Mouse (Mus musculus) kidney, postnatal 0 days (tissue): ENCODE data around the gene Arhgap9. TPM values are rescaled to one million over a fixed set of nuclear protein-coding genes. Genes with fewer than 3 reads are reported as not detected.
A peak's percentile ranks its signal among the peaks of the same experiment; 100 is the strongest.

ENCODE experiments used
- ATAC-seq: fragments of 200-750 bp; cut with Nextera tagmentation; replicated peaks from 2 replicates; pipeline ENCODE4 v1.8.0; 2017; ENCODE audit warnings: low read depth, moderate number of reproducible peaks, moderate TSS enrichment, moderate library complexity; ENCODE audit not compliant: low FRiP score
- DNase-seq: peaks from one replicate; pipeline ENCODE4 v3.0.0-alpha.2; 2016; ENCODE audit warnings: low spot score
- H3K27ac ChIP-seq: fragments of 300-500 bp; sonication (generic); 2 replicates; pipeline ENCODE4 v1.5.1; 2014; ENCODE audit warnings: mild to moderate bottlenecking
- H3K27me3 ChIP-seq: fragments of 300-500 bp; sonication (generic); 2 replicates; pipeline ENCODE4 v1.6.1; 2014; ENCODE audit warnings: low read length, mixed read lengths; ENCODE audit not compliant: insufficient read depth
- H3K36me3 ChIP-seq: fragments of 300-500 bp; sonication (generic); 2 replicates; pipeline ENCODE4 v1.6.1; 2014; ENCODE audit warnings: low read length, mixed read lengths; ENCODE audit not compliant: insufficient read depth
- H3K4me1 ChIP-seq: fragments of 300-500 bp; sonication (generic); replicated peaks from 2 replicates; pipeline ENCODE4 v1.6.1; 2014; ENCODE audit warnings: antibody characterized with exemption, low read length, mixed read lengths; ENCODE audit not compliant: insufficient read depth
- H3K4me2 ChIP-seq: fragments of 300-500 bp; sonication (generic); 2 replicates; pipeline ENCODE4 v1.6.1; 2014; ENCODE audit warnings: mild to moderate bottlenecking, low read length, moderate library complexity, mixed read lengths
- H3K4me3 ChIP-seq: fragments of 300-500 bp; sonication (generic); replicated peaks from 2 replicates; pipeline ENCODE4 v1.5.1; 2014; ENCODE audit warnings: low read depth, low read length
- H3K9ac ChIP-seq: fragments of 300-500 bp; sonication (generic); 2 replicates; pipeline ENCODE4 v1.6.1; 2014; ENCODE audit warnings: low read depth, low read length
- H3K9me3 ChIP-seq: fragments of 300-500 bp; sonication (generic); replicated peaks from 2 replicates; pipeline ENCODE4 v1.6.1; 2016; ENCODE audit warnings: low read length, inconsistent platforms, mixed read lengths
- CTCF ChIP-seq: IDR thresholded peaks from 2 replicates; pipeline ENCODE4 v1.5.1; 2016; ENCODE audit warnings: antibody characterized with exemption, low read depth, mild to moderate bottlenecking, moderate library complexity
- WGBS: fragments of 180-500 bp; shearing (Covaris S2); extraction: QIAGEN DNeasy Blood & Tissue Kit; methylation state at CpG from one replicate; pipeline ENCODE4 v1.1.7; 2014; 5-methylcytosine and 5-hydroxymethylcytosine counted together
- polyA plus RNA-seq: library from polyadenylated mRNA; unstranded; fragments of >200 nt; fragmentation: Nextera tagmentation; extraction: Ambion mirVana; gene quantifications from 2 replicates; pipeline ENCODE4 v1.2.1, GENCODE M21; 2015

The Arhgap9 gene
- polyA plus RNA-seq, 1 experiment from 2014 or later = 3.8 TPM

- TF ChIP-seq CTCF = peak; percentile 63
- peaks cover 22% of the 10 kb centered on the region; the same call in 1 of the 2 replicates for H3K27me3 ChIP-seq
- H3K36me3 ChIP-seq = no peaks in the 10 kb centered on the region
- H3K4me3 ChIP-seq = no peak overlapping the region
- 8% methylated on average over 7 of the region's 7 CpGs for WGBS
- H3K4me2 ChIP-seq = no peak overlapping the region; the same call in 1 of the 2 replicates
- H3K27ac ChIP-seq = no peak overlapping the region
- H3K9ac ChIP-seq = no peak overlapping the region
- no peaks in the 10 kb centered on the region for H3K9me3 ChIP-seq
- ATAC-seq (no peak), DNase-seq (peak; percentile 79)
- peaks cover 10% of the 10 kb centered on the region for H3K4me1 ChIP-seq
These were observed 2.7 kb downstream of the Arhgap9 start for GRCm38 (mm10) chr10:127324495-127324894.

DNA sequence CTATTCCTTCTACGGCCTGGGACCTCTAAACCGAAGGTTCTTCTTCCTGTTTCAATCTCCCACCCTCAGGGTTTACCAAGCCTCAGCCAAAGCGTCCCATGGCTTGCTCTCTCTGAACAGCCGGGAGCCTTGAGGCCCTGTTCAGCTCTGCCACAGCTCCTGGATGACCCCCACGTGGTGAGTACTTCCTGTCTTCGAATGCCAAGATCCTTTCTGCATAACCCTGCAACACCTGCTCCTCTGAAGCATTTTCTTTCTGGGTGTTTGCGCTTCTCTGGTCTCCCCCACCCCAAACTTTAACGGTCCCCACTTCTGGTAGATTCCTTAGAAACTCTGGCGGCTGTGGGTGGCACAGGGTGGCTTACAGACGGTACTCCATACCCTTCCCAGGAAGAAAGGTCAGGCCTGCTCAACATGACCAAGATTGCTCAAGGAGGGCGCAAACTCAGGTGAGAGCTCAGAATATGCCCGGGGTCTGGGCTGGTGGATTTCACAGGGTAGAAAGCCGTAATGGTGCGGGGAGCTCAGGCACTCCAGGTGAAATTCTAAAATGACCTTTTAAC is 3.8 kb downstream of the Arhgap9 start:
- 34% methylated on average over 14 of the region's 14 CpGs for WGBS
- Histone ChIP-seq H3K4me2 (peak overlapping the region; percentile 89; the same call in 1 of the 2 replicates), H3K27me3 (peaks cover 22% of the 10 kb centered on the region; the same call in 1 of the 2 replicates), H3K4me1 (peaks cover 10% of the 10 kb centered on the region), H3K9me3 (no peaks in the 10 kb centered on the region), H3K27ac (no peak overlapping the region), H3K9ac (peak overlapping the region; percentile 52), H3K36me3 (no peaks in the 10 kb centered on the region), H3K4me3 (peak overlapping the region; percentile 41; the same call in 1 of the 2 replicates)
- ATAC-seq (no peak), DNase-seq (no peak)
- TF ChIP-seq CTCF = no peak

GRCm38 (mm10) chr10:127326017-127326801 is 4.4 kb downstream of the Arhgap9 start:
- WGBS = 1% methylated on average over 54 of the region's 54 CpGs
- Histone ChIP-seq H3K9ac (peak overlapping the region; percentile 52), H3K27ac (no peak overlapping the region), H3K27me3 (peaks cover 22% of the 10 kb centered on the region; the same call in 1 of the 2 replicates), H3K4me1 (peaks cover 10% of the 10 kb centered on the region), H3K9me3 (no peaks in the 10 kb centered on the region), H3K4me3 (peak overlapping the region; percentile 41), H3K36me3 (no peaks in the 10 kb centered on the region), H3K4me2 (peak overlapping the region; percentile 89)
- TF ChIP-seq CTCF = no peak
- ATAC-seq (peak; percentile 33), DNase-seq (no peak)

DNA sequence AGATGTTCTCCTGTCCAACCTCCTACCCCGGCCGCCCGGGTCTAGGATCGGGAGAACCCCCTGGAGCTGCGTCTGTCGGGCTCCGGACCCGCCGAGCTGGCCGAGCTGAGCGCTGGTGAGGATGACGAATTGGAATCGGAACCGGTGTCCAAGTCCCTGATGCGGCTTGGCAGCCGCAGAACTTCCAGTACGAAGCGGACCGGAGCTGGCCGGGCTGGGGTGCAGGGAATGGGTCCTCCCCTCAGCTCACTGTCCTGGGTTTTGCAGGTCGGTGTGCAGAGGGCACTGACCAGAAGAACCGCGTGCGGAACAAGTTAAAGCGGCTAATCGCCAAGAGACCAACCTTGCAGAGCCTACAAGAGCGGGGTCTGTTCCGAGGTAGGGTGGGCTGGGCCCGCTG is 5.1 kb downstream of the Arhgap9 start:
- H3K27me3 ChIP-seq = peaks cover 22% of the 10 kb centered on the region; the same call in 1 of the 2 replicates
- ATAC-seq = 0 out of 2 replicates have a peak, but pooled peaks have one; percentile 11
- TF ChIP-seq CTCF = no peak

DNA sequence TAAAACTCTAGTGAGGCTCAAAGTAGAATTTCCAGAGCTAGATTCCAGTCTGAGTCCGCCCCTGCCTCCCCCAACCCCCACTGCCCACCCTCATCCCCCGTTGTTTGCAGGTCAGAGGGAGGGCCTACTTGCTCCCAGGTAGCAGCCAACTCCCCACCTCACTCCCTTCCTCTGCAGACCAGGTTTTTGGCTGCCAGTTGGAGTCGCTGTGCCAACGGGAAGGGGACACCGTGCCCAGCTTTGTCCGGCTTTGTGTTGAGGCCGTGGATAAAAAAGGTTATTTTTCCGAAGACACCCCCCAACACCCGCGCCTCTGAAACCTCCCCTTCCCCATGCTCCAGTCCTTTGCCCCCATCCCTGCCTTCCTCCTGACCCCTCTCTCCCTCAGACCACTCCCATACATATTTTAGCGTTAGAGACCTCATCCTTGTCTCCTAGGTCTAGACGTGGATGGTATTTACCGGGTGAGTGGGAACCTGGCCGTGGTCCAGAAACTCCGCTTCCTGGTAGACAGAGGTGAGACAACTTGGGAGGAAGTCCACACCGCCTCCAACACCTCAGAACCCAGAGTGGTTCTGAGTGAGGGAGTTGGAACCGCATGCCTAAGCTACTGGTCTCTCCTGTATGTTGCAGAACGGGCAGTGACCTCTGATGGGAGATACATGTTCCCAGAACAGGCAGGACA is 5.8 kb downstream of the Arhgap9 start:
- ATAC-seq = no peak
- no peak for TF ChIP-seq CTCF
- no peak overlapping the region for H3K4me3 ChIP-seq
- H3K27me3 ChIP-seq = peaks cover 22% of the 10 kb centered on the region; the same call in 1 of the 2 replicates
- H3K9me3 ChIP-seq = no peaks in the 10 kb centered on the region
- H3K9ac ChIP-seq = no peak overlapping the region
- H3K4me1 ChIP-seq = peaks cover 10% of the 10 kb centered on the region
- no peak overlapping the region for H3K4me2 ChIP-seq
- 51% methylated on average over 18 of the region's 18 CpGs for WGBS
- no peak overlapping the region for H3K27ac ChIP-seq
- H3K36me3 ChIP-seq = no peaks in the 10 kb centered on the region
- DNase-seq = no peak

More for the DNA sequence above, 5.1 kb downstream of the Arhgap9 start:
- WGBS = 9% methylated on average over 29 of the region's 29 CpGs
- peak overlapping the region; percentile 52 for H3K9ac ChIP-seq
- no peaks in the 10 kb centered on the region for H3K9me3 ChIP-seq
- no peaks in the 10 kb centered on the region for H3K36me3 ChIP-seq
- H3K4me1 ChIP-seq = peaks cover 10% of the 10 kb centered on the region
- no peak overlapping the region for H3K27ac ChIP-seq
- DNase-seq = no peak
- H3K4me2 ChIP-seq = peak overlapping the region; percentile 89
- peak overlapping the region; percentile 41 for H3K4me3 ChIP-seq

DNA sequence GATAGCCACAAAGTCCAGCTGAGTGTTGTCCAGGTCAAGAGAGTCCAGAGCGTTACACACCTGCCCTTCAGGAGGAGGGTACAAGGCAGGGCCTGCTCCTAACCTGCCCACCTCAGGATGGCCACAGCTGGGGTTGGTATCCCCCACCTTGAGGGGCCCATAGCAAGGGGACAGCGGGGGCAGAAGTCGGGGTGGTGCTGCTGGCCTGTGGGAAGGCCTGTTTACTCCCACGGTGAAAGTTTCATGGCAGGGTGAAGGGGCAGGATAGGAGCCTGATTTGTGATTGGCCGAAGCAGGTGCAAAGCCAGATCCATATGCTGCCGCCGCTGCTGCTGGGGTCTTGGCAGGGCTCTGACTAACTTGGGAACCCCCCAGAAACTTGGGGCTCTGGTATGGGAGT is 8.4 kb downstream of the Arhgap9 start:
- peaks cover 21% of the 10 kb centered on the region; the same call in 1 of the 2 replicates for H3K27me3 ChIP-seq
- ATAC-seq = no peak

More for the DNA sequence above, 8.4 kb downstream of the Arhgap9 start:
- no peak overlapping the region for H3K9ac ChIP-seq
- 59% methylated on average over 7 of the region's 7 CpGs for WGBS
- no peak overlapping the region for H3K27ac ChIP-seq
- peaks cover 10% of the 10 kb centered on the region for H3K4me1 ChIP-seq
- H3K4me2 ChIP-seq = no peak overlapping the region
- TF ChIP-seq CTCF = no peak
- H3K36me3 ChIP-seq = no peaks in the 10 kb centered on the region
- H3K9me3 ChIP-seq = no peaks in the 10 kb centered on the region
- no peak overlapping the region for H3K4me3 ChIP-seq
- no peak for DNase-seq
